Mouse (Mus musculus) hematopoietic stem cell, adult 5-6 weeks (primary cell): Measurements from ENCODE around the gene Ube2l6. TPM values are rescaled to one million over a fixed set of nuclear protein-coding genes. Genes with fewer than 3 reads are reported as not detected.

Source experiments
- ATAC-seq, 2 experiments: fragments of 125-278 bp in 1 of 2; replicated peaks in 1 of 2; 2 replicates each; pipeline ENCODE4 v1.8.0; 2016 to 2017; ENCODE audit warnings: inconsistent platforms in 2 of 2, mild to moderate bottlenecking in 2 of 2, moderate number of reproducible peaks in 2 of 2, low read depth in 1 of 2, moderate TSS enrichment in 1 of 2; ENCODE audit not compliant: low FRiP score in 2 of 2, poor library complexity in 2 of 2, severe bottlenecking in 2 of 2, insufficient read depth in 1 of 2, low TSS enrichment in 1 of 2
- total RNA-seq: library from RNA; stranded (forward); fragments of 172-1452, 232-1000 nt; gene quantifications from 2 replicates; pipeline ENCODE4 v1.2.3, GENCODE M21; 2017

The Ube2l6 gene
- total RNA-seq: 39.4 and 43.4 TPM in 2 replicates

- ATAC-seq: peak; percentile 66 to 78
Measured at GRCm38 (mm10) chr2:84798493-84798921, at the start of gene Ube2l6. Gene Ube2l6 (plus strand): TSS chr2:84798828.

- no peak for ATAC-seq
Measured at GRCm38 (mm10) chr2:84750115-84750514, 48.5 kb upstream of the Ube2l6 start.

- ATAC-seq: no peak
Measured at GRCm38 (mm10) chr2:84756245-84756644, 42.4 kb upstream of the Ube2l6 start.

GRCm38 (mm10) chr2:84757026-84757682 lies 41.5 kb upstream of the Ube2l6 start:
- ATAC-seq: peak in 1 of 2 experiments; percentile 60; a peak in 1 of 4 replicates

GRCm38 (mm10) chr2:84758542-84759127 lies 40.0 kb upstream of the Ube2l6 start:
- peak; percentile 88 to 91 for ATAC-seq

GRCm38 (mm10) chr2:84760777-84761176 lies 37.9 kb upstream of the Ube2l6 start:
- ATAC-seq: no peak

- ATAC-seq: no peak
Measured at GRCm38 (mm10) chr2:84761309-84761708, 37.3 kb upstream of the Ube2l6 start.

GRCm38 (mm10) chr2:84761840-84762239 lies 36.8 kb upstream of the Ube2l6 start:
- no peak for ATAC-seq

- no peak for ATAC-seq
Measured at GRCm38 (mm10) chr2:84762295-84762694, 36.3 kb upstream of the Ube2l6 start.

GRCm38 (mm10) chr2:84762818-84763217 lies 35.8 kb upstream of the Ube2l6 start:
- ATAC-seq: no peak

GRCm38 (mm10) chr2:84770501-84770900 lies 28.1 kb upstream of the Ube2l6 start:
- ATAC-seq: no peak

- no peak for ATAC-seq
Measured at GRCm38 (mm10) chr2:84772454-84772853, 26.2 kb upstream of the Ube2l6 start.

- no peak for ATAC-seq
Measured at GRCm38 (mm10) chr2:84773195-84773594, 25.4 kb upstream of the Ube2l6 start.

- no peak for ATAC-seq
Measured at GRCm38 (mm10) chr2:84774751-84775150, 23.9 kb upstream of the Ube2l6 start.

- ATAC-seq: no peak
Measured at GRCm38 (mm10) chr2:84775241-84775640, 23.4 kb upstream of the Ube2l6 start, which contains the start of gene Serping1. Gene Serping1 (minus strand): TSS chr2:84775444.

GRCm38 (mm10) chr2:84775665-84776064 lies 23.0 kb upstream of the Ube2l6 start:
- ATAC-seq: no peak

- no peak for ATAC-seq
Measured at GRCm38 (mm10) chr2:84777706-84778105, 20.9 kb upstream of the Ube2l6 start.

GRCm38 (mm10) chr2:84779210-84779609 lies 19.4 kb upstream of the Ube2l6 start:
- peak; percentile 88 for ATAC-seq

- ATAC-seq: peak in 1 of 2 experiments; percentile 72; a peak in 3 of 4 replicates
Measured at GRCm38 (mm10) chr2:84783315-84783714, 15.3 kb upstream of the Ube2l6 start.
